Mouse (Mus musculus) embryo, embryonic 11.5 days (tissue): ENCODE data around the gene Gpr35.
A peak's percentile ranks its signal among the peaks of the same experiment; 100 is the strongest.
"Not testable (repeated sequence)": the region's sequence is repeated elsewhere in the genome, so short reads cannot be mapped to it uniquely, and the experiment has no call there.

ENCODE experiments used
- DNase-seq: peaks from one replicate; pipeline ENCODE4 v3.0.0-alpha.2; 2012; ENCODE audit warnings: low read depth, low spot score

Gpr35 gene

GRCm38 (mm10) chr1:92933611-92934010, 17.1 kb upstream of the Gpr35 start:
- no peak for DNase-seq

GRCm38 (mm10) chr1:92934182-92934827, 16.4 kb upstream of the Gpr35 start, which contains the start of gene Capn10:
Gene Capn10, plus strand, starts transcription at chr1:92934376.
- peak; percentile 91 for DNase-seq

GRCm38 (mm10) chr1:92935054-92935962, 15.4 kb upstream of the Gpr35 start:
- DNase-seq: no peak

- DNase-seq: no peak
Measured at GRCm38 (mm10) chr1:92935977-92936376, 14.7 kb upstream of the Gpr35 start.

GRCm38 (mm10) chr1:92936467-92936866, 14.2 kb upstream of the Gpr35 start:
- no peak for DNase-seq

- no peak for DNase-seq
Measured at GRCm38 (mm10) chr1:92937797-92938196, 12.9 kb upstream of the Gpr35 start.

GRCm38 (mm10) chr1:92939746-92940145, 10.9 kb upstream of the Gpr35 start:
- no peak for DNase-seq

- DNase-seq: no peak
Measured at GRCm38 (mm10) chr1:92943219-92943989, 7.3 kb upstream of the Gpr35 start.

GRCm38 (mm10) chr1:92947966-92948365, 2.7 kb upstream of the Gpr35 start:
- DNase-seq: no peak

GRCm38 (mm10) chr1:92949426-92949825, 1.2 kb upstream of the Gpr35 start:
- no peak for DNase-seq

- DNase-seq: no peak
Measured at GRCm38 (mm10) chr1:92953641-92954040, 3.0 kb downstream of the Gpr35 start.

- not testable (repeated sequence) for DNase-seq
Measured at GRCm38 (mm10) chr1:92956571-92957335, 6.1 kb downstream of the Gpr35 start.

GRCm38 (mm10) chr1:92958999-92959398, 8.3 kb downstream of the Gpr35 start:
- DNase-seq: no peak

GRCm38 (mm10) chr1:92970791-92971190, 20.1 kb downstream of the Gpr35 start:
- not testable (repeated sequence) for DNase-seq

GRCm38 (mm10) chr1:92971879-92972795, 21.5 kb downstream of the Gpr35 start:
- DNase-seq: no peak

- DNase-seq: no peak
Measured at GRCm38 (mm10) chr1:92972854-92973253, 22.2 kb downstream of the Gpr35 start.

- DNase-seq: no peak
Measured at GRCm38 (mm10) chr1:92976141-92976566, 25.5 kb downstream of the Gpr35 start.

GRCm38 (mm10) chr1:92978645-92979044, 28.0 kb downstream of the Gpr35 start:
- DNase-seq: no peak

GRCm38 (mm10) chr1:92979073-92979602, 28.5 kb downstream of the Gpr35 start:
- no peak for DNase-seq
